Mouse (Mus musculus): ENCODE data around the gene Nfatc2ip. TPM values are rescaled to one million over a fixed set of nuclear protein-coding genes. Genes with fewer than 3 reads are reported as not detected.

Nfatc2ip gene
- polyA plus RNA-seq, 1 experiment from 2014 or later = 3.7 TPM

Small RNA genes lying within 50 kb of the gene (microRNA-seq; reads per million reads assigned to microRNA genes)
- gene Mir7058 = not detected

Other genes starting within 250 kb of the Nfatc2ip start
- 38.0 and 39.8 TPM in 2 replicates for gene Xpo6, start 196.2 kb downstream of the Nfatc2ip start, polyA plus RNA-seq (2016; fragmentation: Nextera tagmentation; extraction: Ambion mirVana)
- 4.2 and 5.0 TPM in 2 replicates for gene Sbk1, start 124.1 kb downstream of the Nfatc2ip start, polyA plus RNA-seq (2016; fragmentation: Nextera tagmentation; extraction: Ambion mirVana)
- 14.5 and 15.6 TPM in 2 replicates for gene Lat, start 27.2 kb downstream of the Nfatc2ip start, polyA plus RNA-seq (2016; fragmentation: Nextera tagmentation; extraction: Ambion mirVana)
- 27.3 and 29.1 TPM in 2 replicates for gene Spns1, start 19.3 kb downstream of the Nfatc2ip start, polyA plus RNA-seq (2016; fragmentation: Nextera tagmentation; extraction: Ambion mirVana)
- 0.08 TPM in 1 of 2 replicates, not detected in the other for gene Cd19, start 18.2 kb upstream of the Nfatc2ip start, polyA plus RNA-seq (2016; fragmentation: Nextera tagmentation; extraction: Ambion mirVana)
- 9.6 and 10.2 TPM in 2 replicates for gene Rabep2, start 32.0 kb upstream of the Nfatc2ip start, polyA plus RNA-seq (2016; fragmentation: Nextera tagmentation; extraction: Ambion mirVana)
- 0.17 and 1.5 TPM in 2 replicates for gene Atp2a1, start 66.4 kb upstream of the Nfatc2ip start, polyA plus RNA-seq (2016; fragmentation: Nextera tagmentation; extraction: Ambion mirVana)
- gene Sh2b1, start 78.7 kb upstream of the Nfatc2ip start, polyA plus RNA-seq (2016; fragmentation: Nextera tagmentation; extraction: Ambion mirVana) = 17.0 and 17.5 TPM in 2 replicates
- gene Tufm, start 90.6 kb upstream of the Nfatc2ip start, polyA plus RNA-seq (2016; fragmentation: Nextera tagmentation; extraction: Ambion mirVana) = 120 and 129 TPM in 2 replicates
- gene Atxn2l, start 106.7 kb upstream of the Nfatc2ip start, polyA plus RNA-seq (2016; fragmentation: Nextera tagmentation; extraction: Ambion mirVana) = 48.7 and 49.4 TPM in 2 replicates
- gene Eif3c, start 169.7 kb upstream of the Nfatc2ip start, polyA plus RNA-seq (2016; fragmentation: Nextera tagmentation; extraction: Ambion mirVana) = 157 and 164 TPM in 2 replicates
- 0.77 and 1.1 TPM in 2 replicates for gene Apobr, start 188.2 kb upstream of the Nfatc2ip start, polyA plus RNA-seq (2016; fragmentation: Nextera tagmentation; extraction: Ambion mirVana)
- gene Cln3, start 189.1 kb upstream of the Nfatc2ip start, polyA plus RNA-seq (2016; fragmentation: Nextera tagmentation; extraction: Ambion mirVana) = 12.5 TPM in 2 replicates
- not detected in 2 replicates for gene Il27, start 198.2 kb upstream of the Nfatc2ip start, polyA plus RNA-seq (2016; fragmentation: Nextera tagmentation; extraction: Ambion mirVana)
- 3.2 and 3.7 TPM in 2 replicates for gene Nupr1, start 234.1 kb upstream of the Nfatc2ip start, polyA plus RNA-seq (2016; fragmentation: Nextera tagmentation; extraction: Ambion mirVana)

Measured in liver, embryonic 12.5 days (tissue).